Mouse (Mus musculus) lung, embryonic 14.5 days (tissue): ENCODE measurements around the gene Ryr3. TPM values are rescaled to one million over a fixed set of nuclear protein-coding genes. Genes with fewer than 3 reads are reported as not detected.

ENCODE experiments used
- ATAC-seq: fragments of 200-750 bp; cut with Nextera tagmentation; 2 replicates; pipeline ENCODE4 v1.8.0; 2017; ENCODE audit warnings: mild to moderate bottlenecking, moderate TSS enrichment, moderate library complexity; ENCODE audit not compliant: insufficient read depth
- DNase-seq: peaks from one replicate; pipeline ENCODE4 v3.0.0-alpha.2; 2015
- H3K27ac ChIP-seq: fragments of 300-500 bp; sonication (generic); 2 replicates; pipeline ENCODE4 v1.5.1; 2014; ENCODE audit warnings: low read depth, mild to moderate bottlenecking, moderate library complexity
- H3K27me3 ChIP-seq: fragments of 300-500 bp; sonication (generic); 2 replicates; pipeline ENCODE4 v1.6.1; 2014; ENCODE audit warnings: low read length, control low read depth; ENCODE audit not compliant: insufficient read depth
- H3K36me3 ChIP-seq: fragments of 300-500 bp; sonication (generic); 2 replicates; pipeline ENCODE4 v1.6.1; 2014; ENCODE audit warnings: control low read depth; ENCODE audit not compliant: insufficient read depth
- H3K4me1 ChIP-seq: fragments of 300-500 bp; sonication (generic); 2 replicates; pipeline ENCODE4 v1.6.1; 2014; ENCODE audit warnings: antibody characterized with exemption, control low read depth; ENCODE audit not compliant: insufficient read depth
- H3K4me2 ChIP-seq: fragments of 300-500 bp; sonication (generic); 2 replicates; pipeline ENCODE4 v1.6.1; 2014; ENCODE audit warnings: mild to moderate bottlenecking
- H3K4me3 ChIP-seq: fragments of 300-500 bp; sonication (generic); 2 replicates; pipeline ENCODE4 v1.5.1; 2014; ENCODE audit warnings: low read depth, low read length
- H3K9ac ChIP-seq: fragments of 300-500 bp; sonication (generic); 2 replicates; pipeline ENCODE4 v1.6.1; 2014
- H3K9me3 ChIP-seq: fragments of 300-500 bp; sonication (generic); 2 replicates; pipeline ENCODE4 v1.6.1; 2016; ENCODE audit warnings: low read depth, low read length, control low read depth
- CTCF ChIP-seq: IDR thresholded peaks from 2 replicates; pipeline ENCODE4 v1.5.1; 2016; ENCODE audit warnings: antibody characterized with exemption, low read depth
- WGBS: fragments of 180-500 bp; shearing (Covaris S2); extraction: QIAGEN DNeasy Blood & Tissue Kit; methylation state at CpG from one replicate; pipeline ENCODE4 v1.1.7; 2014; 5-methylcytosine and 5-hydroxymethylcytosine counted together
- polyA plus RNA-seq: library from polyadenylated mRNA; unstranded; fragments of >200 nt; fragmentation: Nextera tagmentation; extraction: Ambion mirVana; gene quantifications from 2 replicates; pipeline ENCODE4 v1.2.1, GENCODE M21; 2014

Gene Ryr3
- polyA plus RNA-seq, 1 experiment from 2014 or later, result 1.7 TPM

DNA sequence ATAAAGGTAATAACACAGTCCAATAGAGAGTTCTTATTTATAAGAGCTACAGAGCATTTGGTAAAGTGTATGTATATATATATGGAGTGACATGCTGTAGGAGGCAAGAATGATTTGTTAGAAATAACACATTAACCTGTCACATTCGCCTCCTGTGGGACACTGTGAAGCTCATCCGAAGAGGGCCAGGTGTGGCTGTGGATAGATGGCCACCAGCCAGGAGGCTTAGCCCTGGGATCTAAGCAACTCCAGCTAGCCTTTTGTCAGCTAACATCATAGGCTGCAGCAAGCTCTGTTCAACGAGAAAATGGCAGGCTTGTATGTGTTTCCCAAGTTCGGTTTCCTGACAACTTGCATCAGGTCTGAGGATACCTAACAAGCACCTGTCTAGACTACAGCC, 48.8 kb downstream of the Ryr3 start:
- TF ChIP-seq CTCF, result no peak
- ATAC-seq (no peak), DNase-seq (no peak)
- WGBS, result 71% methylated on average over 4 of the region's 4 CpGs
- Histone ChIP-seq H3K9me3 (no peaks in the 10 kb centered on the region), H3K9ac (no peak overlapping the region), H3K4me1 (no peaks in the 10 kb centered on the region), H3K27me3 (no peaks in the 10 kb centered on the region), H3K4me2 (no peak overlapping the region), H3K36me3 (no peaks in the 10 kb centered on the region), H3K27ac (no peak overlapping the region), H3K4me3 (no peak overlapping the region)

DNA sequence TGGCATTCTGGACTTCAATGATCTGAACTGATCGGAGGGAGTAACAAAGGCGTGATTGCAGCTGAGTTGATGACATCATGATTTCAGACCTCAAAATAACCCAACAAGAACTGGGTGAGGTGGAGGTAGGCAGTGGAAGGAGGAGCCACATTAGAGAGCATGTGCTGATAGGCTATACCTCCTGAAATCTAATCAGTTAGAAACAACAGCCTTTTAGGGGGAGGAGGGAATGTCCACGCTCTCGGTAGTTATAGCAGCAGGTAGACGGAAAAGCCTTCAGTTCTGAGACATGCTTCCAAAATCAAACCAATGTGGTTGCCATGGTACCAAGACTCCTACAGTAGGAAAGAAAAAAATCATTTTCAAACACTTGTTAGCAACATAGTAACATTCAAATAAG, 55.4 kb downstream of the Ryr3 start:
- no peak overlapping the region for H3K4me3 ChIP-seq
- H3K4me2 ChIP-seq, result no peak overlapping the region
- H3K27me3 ChIP-seq, result no peaks in the 10 kb centered on the region
- no peaks in the 10 kb centered on the region for H3K4me1 ChIP-seq
- H3K36me3 ChIP-seq, result no peaks in the 10 kb centered on the region
- WGBS, result 75% methylated on average over 5 of the region's 5 CpGs
- no peak overlapping the region for H3K9ac ChIP-seq
- ATAC-seq, result no peak
- no peak overlapping the region for H3K27ac ChIP-seq
- H3K9me3 ChIP-seq, result no peaks in the 10 kb centered on the region
- no peak for TF ChIP-seq CTCF
- no peak for DNase-seq

DNA sequence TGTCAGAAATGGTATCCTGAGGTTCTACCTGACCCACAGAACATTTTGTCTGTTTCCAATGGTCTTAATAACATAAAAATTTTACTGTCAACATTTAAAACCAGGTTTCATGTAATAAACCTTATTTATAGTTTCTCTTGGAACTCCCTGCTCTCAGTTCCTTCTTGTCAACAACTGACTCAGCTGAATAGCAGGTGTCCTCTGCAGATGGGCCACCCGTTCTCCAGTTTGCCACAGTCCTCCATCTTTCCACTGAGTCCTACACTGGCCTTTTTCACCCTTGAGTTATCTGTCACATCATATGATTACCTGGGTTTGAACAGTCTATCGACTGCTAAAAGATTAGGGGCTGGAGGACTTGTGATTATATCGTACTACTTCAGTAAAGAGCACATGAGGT, 79.1 kb downstream of the Ryr3 start:
- 79% methylated on average over 3 of the region's 3 CpGs for WGBS
- Histone ChIP-seq H3K27me3 (no peaks in the 10 kb centered on the region), H3K9ac (no peak overlapping the region), H3K4me1 (no peaks in the 10 kb centered on the region), H3K27ac (no peak overlapping the region), H3K4me3 (no peak overlapping the region), H3K4me2 (no peak overlapping the region), H3K36me3 (no peaks in the 10 kb centered on the region), H3K9me3 (no peaks in the 10 kb centered on the region)
- DNase-seq, result no peak
- no peak for ATAC-seq
- no peak for TF ChIP-seq CTCF

DNA sequence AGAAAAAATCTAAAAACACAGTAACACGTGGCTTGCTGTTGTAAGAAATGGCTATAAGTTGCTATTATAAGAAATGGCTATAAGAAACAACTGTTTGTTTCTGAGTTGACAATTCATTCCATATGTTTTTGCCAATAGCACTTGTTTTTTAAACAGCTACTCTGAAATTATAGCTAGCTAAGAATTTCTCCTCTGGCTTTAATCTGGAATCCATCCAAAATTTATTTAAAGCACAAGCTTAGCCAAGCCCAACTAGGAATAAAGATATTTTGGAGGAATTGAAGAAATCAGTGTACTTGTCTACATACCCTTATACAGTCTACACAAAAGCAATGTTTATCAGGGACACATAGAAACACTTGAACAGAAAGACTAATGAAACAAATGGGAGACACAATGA, 93.4 kb downstream of the Ryr3 start:
- Histone ChIP-seq H3K4me2 (no peak overlapping the region), H3K27ac (no peak overlapping the region), H3K36me3 (no peaks in the 10 kb centered on the region), H3K9me3 (no peaks in the 10 kb centered on the region), H3K9ac (no peak overlapping the region), H3K4me1 (no peaks in the 10 kb centered on the region), H3K4me3 (no peak overlapping the region), H3K27me3 (no peaks in the 10 kb centered on the region)
- ATAC-seq, result no peak
- peak; percentile 64 for DNase-seq
- TF ChIP-seq CTCF, result no peak
- WGBS, result 42% methylated on average over 1 of the region's 1 CpGs

DNA sequence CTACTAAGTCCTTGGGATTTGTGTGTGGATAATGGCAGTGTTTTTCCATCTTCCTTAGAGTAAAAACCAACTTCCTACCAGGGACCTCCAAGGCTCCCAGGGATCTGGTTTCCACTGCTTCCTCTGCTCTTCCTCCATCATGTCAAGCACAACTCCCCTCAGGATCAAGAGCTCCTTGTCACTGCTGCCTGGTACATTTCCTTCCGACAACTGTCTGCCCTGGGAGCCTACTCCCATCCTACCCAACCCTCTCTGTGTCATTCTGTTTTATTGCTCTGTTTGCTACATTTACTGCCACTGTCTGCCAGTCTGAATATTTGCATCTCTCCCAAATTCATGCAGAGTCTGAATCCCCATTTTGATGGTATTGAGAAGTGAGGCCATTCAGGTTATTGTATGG, 97.8 kb downstream of the Ryr3 start:
- H3K27me3 ChIP-seq, result no peaks in the 10 kb centered on the region
- no peak overlapping the region for H3K27ac ChIP-seq
- DNase-seq, result no peak
- no peak for ATAC-seq
- no peaks in the 10 kb centered on the region for H3K36me3 ChIP-seq
- 48% methylated on average over 1 of the region's 1 CpGs for WGBS
- no peaks in the 10 kb centered on the region for H3K9me3 ChIP-seq
- H3K4me3 ChIP-seq, result no peak overlapping the region
- H3K9ac ChIP-seq, result no peak overlapping the region
- TF ChIP-seq CTCF, result no peak
- no peak overlapping the region for H3K4me2 ChIP-seq
- H3K4me1 ChIP-seq, result no peaks in the 10 kb centered on the region

DNA sequence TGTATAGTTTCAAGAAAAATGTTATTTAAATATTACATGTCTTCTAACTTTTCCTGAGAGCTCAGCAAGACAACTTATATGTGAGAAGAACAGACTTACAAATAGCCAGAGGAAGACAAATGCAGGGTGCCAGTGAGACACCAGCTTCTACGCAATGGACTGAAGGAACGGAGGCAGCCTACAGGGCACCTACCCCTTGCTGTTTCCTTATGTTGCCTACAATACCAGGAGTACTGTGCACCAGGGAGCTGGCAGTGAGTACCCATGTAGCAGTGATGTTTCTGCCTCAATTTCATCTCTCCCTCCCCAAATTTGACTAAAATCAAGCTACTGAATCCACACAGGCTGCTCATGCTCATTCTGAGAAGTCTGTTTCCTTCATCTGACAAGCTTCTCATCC, 100.1 kb downstream of the Ryr3 start:
- H3K4me1 ChIP-seq, result no peaks in the 10 kb centered on the region
- H3K4me3 ChIP-seq, result no peak overlapping the region
- no peaks in the 10 kb centered on the region for H3K36me3 ChIP-seq
- no peak for TF ChIP-seq CTCF
- no peak overlapping the region for H3K4me2 ChIP-seq
- no peaks in the 10 kb centered on the region for H3K27me3 ChIP-seq
- ATAC-seq, result no peak
- 96% methylated on average over 2 of the region's 2 CpGs for WGBS
- no peaks in the 10 kb centered on the region for H3K9me3 ChIP-seq
- H3K9ac ChIP-seq, result no peak overlapping the region
- H3K27ac ChIP-seq, result no peak overlapping the region
- no peak for DNase-seq

DNA sequence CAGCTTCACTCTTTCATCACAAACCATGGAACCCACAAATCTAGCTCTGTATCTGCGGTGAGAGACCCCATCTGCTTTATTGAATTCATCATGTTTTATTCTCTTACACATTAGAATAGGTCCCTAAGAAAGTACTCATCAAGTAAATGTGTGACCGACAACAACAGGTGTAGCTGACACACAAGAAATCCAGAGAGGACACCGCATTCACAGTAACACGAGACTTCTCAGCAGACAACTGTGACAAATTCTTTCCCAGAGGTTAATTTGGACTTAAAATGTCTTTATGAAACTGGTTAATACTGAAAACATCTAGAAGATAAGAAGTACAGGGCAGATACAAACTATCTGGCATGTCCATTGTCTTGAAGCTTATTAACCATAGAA, 101.0 kb downstream of the Ryr3 start:
- Histone ChIP-seq H3K9ac (no peak overlapping the region), H3K4me3 (no peak overlapping the region), H3K27ac (no peak overlapping the region), H3K4me1 (no peaks in the 10 kb centered on the region), H3K9me3 (no peaks in the 10 kb centered on the region), H3K36me3 (no peaks in the 10 kb centered on the region), H3K27me3 (no peaks in the 10 kb centered on the region), H3K4me2 (no peak overlapping the region)
- 86% methylated on average over 4 of the region's 4 CpGs for WGBS
- no peak for TF ChIP-seq CTCF
- no peak for DNase-seq
- no peak for ATAC-seq

DNA sequence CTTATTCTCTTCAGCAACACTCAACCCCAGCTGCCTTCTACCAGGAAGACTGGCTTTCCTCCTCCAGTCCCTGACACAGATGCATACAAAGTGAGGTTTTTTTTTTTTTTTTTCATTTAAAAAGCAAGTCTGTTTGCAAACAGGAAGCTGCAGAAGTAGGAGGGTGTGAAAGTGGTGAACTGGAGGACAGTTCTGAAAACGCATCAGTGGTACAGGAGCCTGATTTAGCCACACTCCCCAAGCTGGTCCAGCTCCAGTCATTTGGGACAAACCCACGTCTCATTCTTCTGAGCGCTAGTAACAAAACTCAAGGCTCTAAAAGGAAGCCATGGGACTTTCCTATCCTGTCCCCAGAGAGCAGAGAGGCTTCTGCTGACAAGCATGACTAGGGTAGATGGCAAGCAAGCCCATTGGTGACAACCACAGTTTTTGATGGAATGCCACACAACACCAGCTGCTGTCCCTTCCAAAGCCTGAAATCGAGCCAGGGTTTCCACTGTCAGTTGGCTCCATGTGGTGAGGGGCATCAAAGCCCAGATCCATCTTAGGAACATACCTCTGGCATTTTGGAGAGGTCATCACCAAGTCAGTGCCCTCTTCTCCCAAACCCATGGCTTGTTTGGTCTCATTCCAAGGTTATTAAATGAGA, 101.5 kb downstream of the Ryr3 start:
- no peaks in the 10 kb centered on the region for H3K36me3 ChIP-seq
- 85% methylated on average over 4 of the region's 4 CpGs for whole genome bisulfite sequencing
- H3K9ac ChIP-seq, result no peak overlapping the region
- no peak overlapping the region for H3K4me2 ChIP-seq
- no peak overlapping the region for H3K4me3 ChIP-seq
- no peaks in the 10 kb centered on the region for H3K27me3 ChIP-seq
- ATAC-seq (no peak), DNase-seq (no peak)
- no peaks in the 10 kb centered on the region for H3K9me3 ChIP-seq
- no peak for TF ChIP-seq CTCF
- no peaks in the 10 kb centered on the region for H3K4me1 ChIP-seq
- no peak overlapping the region for H3K27ac ChIP-seq
